Mouse (Mus musculus): ENCODE measurements around the gene Cgnl1. TPM values are rescaled to one million over a fixed set of nuclear protein-coding genes. Genes with fewer than 3 reads are reported as not detected.

The Cgnl1 gene
- polyA plus RNA-seq, 1 experiment from 2014 or later = 6.7 TPM

DNA sequence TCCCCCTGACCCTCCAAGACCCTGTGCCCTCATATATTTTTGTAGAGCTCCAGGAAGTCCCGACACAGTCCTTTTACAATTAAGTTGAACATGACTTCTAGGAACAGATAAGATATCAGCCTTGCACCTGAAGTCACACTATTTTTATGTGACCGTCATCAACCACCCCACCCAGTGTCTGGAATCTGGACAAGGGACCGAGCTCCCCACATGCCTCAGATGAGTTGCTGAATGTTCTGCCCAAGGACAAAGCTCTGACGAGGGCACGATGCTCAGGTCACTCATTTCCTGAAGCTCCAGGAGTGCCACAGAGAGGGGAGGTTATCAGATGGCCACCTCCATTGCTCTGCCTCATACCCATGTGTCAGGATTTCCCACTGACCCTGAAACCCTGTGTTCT, 100.7 kb downstream of the Cgnl1 start:
- Histone ChIP-seq H3K9me3 (ENCODE audit: control insufficient read depth, low read length) (no peaks in the 10 kb centered on the region), H3K27me3 (ENCODE audit: control insufficient read depth, insufficient read depth, low read length) (no peaks in the 10 kb centered on the region), H3K27ac (replicated peaks; ENCODE audit: low read depth, low read length) (no peak overlapping the region), H3K4me1 (ENCODE audit: control insufficient read depth, insufficient read depth, low read length) (no peaks in the 10 kb centered on the region), H3K4me2 (ENCODE audit: low read depth, severe bottlenecking) (no peak overlapping the region), H3K9ac (ENCODE audit: low read length) (no peak overlapping the region), H3K4me3 (ENCODE audit: low read depth, low read length) (no peak overlapping the region), H3K36me3 (ENCODE audit: control insufficient read depth, insufficient read depth, low read length) (no peaks in the 10 kb centered on the region)
- 60% methylated on average over 5 of the region's 5 CpGs for WGBS
- ATAC-seq (ENCODE audit: insufficient number of reproducible peaks, low FRiP score, low TSS enrichment, low read depth) = no peak
- no peak for DNase-seq (ENCODE audit: low spot score)

- Histone ChIP-seq H3K9ac (ENCODE audit: low read length) (no peak overlapping the region), H3K27me3 (ENCODE audit: control insufficient read depth, insufficient read depth, low read length) (no peaks in the 10 kb centered on the region), H3K4me2 (ENCODE audit: low read depth, severe bottlenecking) (no peak overlapping the region), H3K4me1 (ENCODE audit: control insufficient read depth, insufficient read depth, low read length) (peaks cover 8% of the 10 kb centered on the region; the same call in 1 of the 2 replicates), H3K27ac (replicated peaks; ENCODE audit: low read depth, low read length) (no peak overlapping the region), H3K4me3 (ENCODE audit: low read depth, low read length) (no peak overlapping the region), H3K36me3 (ENCODE audit: control insufficient read depth, insufficient read depth, low read length) (no peaks in the 10 kb centered on the region), H3K9me3 (ENCODE audit: control insufficient read depth, low read length) (no peaks in the 10 kb centered on the region)
- WGBS = 63% methylated on average over 5 of the region's 5 CpGs
- DNase-seq (ENCODE audit: low spot score) (no peak), ATAC-seq (ENCODE audit: insufficient number of reproducible peaks, low FRiP score, low TSS enrichment, low read depth) (no peak)
Observed at GRCm38 (mm10) chr9:71667616-71668015, 103.8 kb downstream of the Cgnl1 start.

- H3K4me3 ChIP-seq (ENCODE audit: low read depth, low read length) = no peak overlapping the region
- no peak overlapping the region; the same call in 1 of the 2 replicates for H3K27ac ChIP-seq (replicated peaks; ENCODE audit: low read depth, low read length)
- no peak overlapping the region for H3K9ac ChIP-seq (ENCODE audit: low read length)
- DNase-seq (ENCODE audit: low spot score) (no peak), ATAC-seq (ENCODE audit: insufficient number of reproducible peaks, low FRiP score, low TSS enrichment, low read depth) (no peak)
- H3K27me3 ChIP-seq (ENCODE audit: control insufficient read depth, insufficient read depth, low read length) = no peaks in the 10 kb centered on the region
- no peaks in the 10 kb centered on the region for H3K36me3 ChIP-seq (ENCODE audit: control insufficient read depth, insufficient read depth, low read length)
- H3K9me3 ChIP-seq (ENCODE audit: control insufficient read depth, low read length) = no peaks in the 10 kb centered on the region
- 74% methylated on average over 6 of the region's 6 CpGs for WGBS
- H3K4me2 ChIP-seq (ENCODE audit: low read depth, severe bottlenecking) = no peak overlapping the region
- peaks cover 8% of the 10 kb centered on the region; the same call in 1 of the 2 replicates for H3K4me1 ChIP-seq (ENCODE audit: control insufficient read depth, insufficient read depth, low read length)
Observed at GRCm38 (mm10) chr9:71666432-71666831, 105.0 kb downstream of the Cgnl1 start.

DNA sequence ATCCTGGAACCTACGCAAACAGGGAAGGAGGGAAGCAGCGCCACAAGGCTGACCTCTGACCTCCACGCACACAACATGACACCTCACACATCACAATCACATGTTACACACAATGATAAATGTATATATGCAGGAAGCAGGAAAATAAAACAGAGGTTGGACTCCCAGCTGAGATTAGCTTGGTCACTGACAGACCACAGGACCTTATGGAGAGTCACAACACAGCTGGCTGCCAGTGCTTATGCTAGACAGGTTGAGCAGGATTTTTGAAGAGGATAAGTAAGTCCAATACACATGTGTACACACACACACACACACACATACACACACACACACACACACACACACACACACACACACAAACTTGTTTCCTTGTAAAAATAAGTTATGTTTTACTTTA, 105.9 kb downstream of the Cgnl1 start:
- no peak overlapping the region for H3K9ac ChIP-seq (ENCODE audit: low read length)
- no peak overlapping the region for H3K27ac ChIP-seq (replicated peaks; ENCODE audit: low read depth, low read length)
- no peaks in the 10 kb centered on the region for H3K9me3 ChIP-seq (ENCODE audit: control insufficient read depth, low read length)
- WGBS = 79% methylated on average over 3 of the region's 3 CpGs
- peaks cover 12% of the 10 kb centered on the region; the same call in 1 of the 2 replicates for H3K4me1 ChIP-seq (ENCODE audit: control insufficient read depth, insufficient read depth, low read length)
- no peak for ATAC-seq (ENCODE audit: insufficient number of reproducible peaks, low FRiP score, low TSS enrichment, low read depth)
- no peak overlapping the region for H3K4me3 ChIP-seq (ENCODE audit: low read depth, low read length)
- DNase-seq (ENCODE audit: low spot score) = no peak
- no peaks in the 10 kb centered on the region for H3K27me3 ChIP-seq (ENCODE audit: control insufficient read depth, insufficient read depth, low read length)
- no peak overlapping the region for H3K4me2 ChIP-seq (ENCODE audit: low read depth, severe bottlenecking)
- H3K36me3 ChIP-seq (ENCODE audit: control insufficient read depth, insufficient read depth, low read length) = no peaks in the 10 kb centered on the region

DNA sequence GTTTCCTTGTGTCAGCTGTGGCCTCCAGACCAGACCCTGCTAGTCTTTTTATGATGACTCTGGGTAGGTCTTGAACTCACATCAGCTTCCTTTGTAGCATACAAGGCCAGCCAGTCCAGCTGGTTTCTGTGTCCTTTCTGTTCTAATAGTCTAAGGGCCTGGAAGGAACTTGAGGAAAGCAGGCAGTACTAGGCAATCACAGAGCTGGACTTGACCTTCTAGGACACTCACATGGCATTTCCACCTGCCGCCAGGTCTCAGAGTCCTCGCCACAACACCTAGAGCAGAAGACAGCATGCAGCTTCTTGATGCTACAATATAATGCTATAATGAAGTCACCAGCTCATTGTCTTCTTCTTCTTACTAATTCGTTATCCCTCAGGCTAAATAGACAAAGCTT, 106.5 kb downstream of the Cgnl1 start:
- no peak for ATAC-seq (ENCODE audit: insufficient number of reproducible peaks, low FRiP score, low TSS enrichment, low read depth)
- WGBS = 90% methylated on average over 3 of the region's 3 CpGs
- Histone ChIP-seq H3K4me1 (ENCODE audit: control insufficient read depth, insufficient read depth, low read length) (peaks cover 12% of the 10 kb centered on the region; the same call in 1 of the 2 replicates), H3K27ac (replicated peaks; ENCODE audit: low read depth, low read length) (no peak overlapping the region), H3K4me2 (ENCODE audit: low read depth, severe bottlenecking) (no peak overlapping the region), H3K27me3 (ENCODE audit: control insufficient read depth, insufficient read depth, low read length) (no peaks in the 10 kb centered on the region), H3K4me3 (ENCODE audit: low read depth, low read length) (no peak overlapping the region), H3K36me3 (ENCODE audit: control insufficient read depth, insufficient read depth, low read length) (no peaks in the 10 kb centered on the region), H3K9ac (ENCODE audit: low read length) (no peak overlapping the region), H3K9me3 (ENCODE audit: control insufficient read depth, low read length) (no peaks in the 10 kb centered on the region)
- DNase-seq (ENCODE audit: low spot score) = no peak

DNA sequence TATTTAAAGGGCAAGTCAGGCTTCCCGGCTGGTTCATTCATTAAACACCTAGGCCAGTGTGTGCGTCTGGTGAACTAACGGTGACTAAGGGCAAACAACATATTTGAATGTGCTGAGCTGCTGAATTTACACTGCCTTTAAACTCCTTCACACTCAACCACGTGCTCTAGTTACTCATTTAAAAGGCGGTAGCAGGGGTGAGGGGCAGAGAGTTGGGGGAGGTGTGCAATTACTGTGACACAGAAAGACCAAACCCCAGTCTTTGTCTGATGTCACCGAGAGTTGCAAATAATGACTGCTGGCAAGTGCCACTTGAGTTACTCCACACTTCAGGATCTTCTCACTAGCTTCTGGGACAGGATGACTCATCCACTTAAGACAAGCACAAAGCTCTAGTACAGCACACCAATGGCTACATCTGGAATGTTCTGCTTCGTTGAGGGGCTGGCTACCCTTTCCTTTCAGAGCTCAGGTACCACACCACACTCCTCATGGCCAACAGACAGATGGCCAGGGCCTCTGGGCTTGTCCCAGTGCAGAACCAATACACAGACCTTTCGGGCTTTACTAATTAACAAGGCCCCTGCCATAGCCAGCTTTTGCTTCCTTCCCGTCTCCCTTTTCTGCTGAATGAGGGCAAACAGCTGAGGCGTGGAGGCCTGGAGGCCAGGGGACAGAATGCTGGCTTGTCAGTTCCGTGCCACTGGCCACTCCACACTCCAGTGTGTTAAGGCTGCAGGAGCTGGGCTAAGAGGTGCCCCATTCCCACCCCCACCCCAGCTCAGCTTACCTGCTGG, 107.8 kb downstream of the Cgnl1 start:
- Histone ChIP-seq H3K27ac (replicated peaks; ENCODE audit: low read depth, low read length) (0 out of 2 replicates have a peak overlapping the region, but pooled peaks have one; percentile 8), H3K4me1 (ENCODE audit: control insufficient read depth, insufficient read depth, low read length) (peaks cover 12% of the 10 kb centered on the region; the same call in 1 of the 2 replicates), H3K9me3 (ENCODE audit: control insufficient read depth, low read length) (no peaks in the 10 kb centered on the region), H3K36me3 (ENCODE audit: control insufficient read depth, insufficient read depth, low read length) (no peaks in the 10 kb centered on the region), H3K4me3 (ENCODE audit: low read depth, low read length) (no peak overlapping the region), H3K9ac (ENCODE audit: low read length) (no peak overlapping the region), H3K4me2 (ENCODE audit: low read depth, severe bottlenecking) (no peak overlapping the region), H3K27me3 (ENCODE audit: control insufficient read depth, insufficient read depth, low read length) (no peaks in the 10 kb centered on the region)
- ATAC-seq (ENCODE audit: insufficient number of reproducible peaks, low FRiP score, low TSS enrichment, low read depth) (no peak), DNase-seq (ENCODE audit: low spot score) (no peak)
- 56% methylated on average over 11 of the region's 11 CpGs for WGBS

DNA sequence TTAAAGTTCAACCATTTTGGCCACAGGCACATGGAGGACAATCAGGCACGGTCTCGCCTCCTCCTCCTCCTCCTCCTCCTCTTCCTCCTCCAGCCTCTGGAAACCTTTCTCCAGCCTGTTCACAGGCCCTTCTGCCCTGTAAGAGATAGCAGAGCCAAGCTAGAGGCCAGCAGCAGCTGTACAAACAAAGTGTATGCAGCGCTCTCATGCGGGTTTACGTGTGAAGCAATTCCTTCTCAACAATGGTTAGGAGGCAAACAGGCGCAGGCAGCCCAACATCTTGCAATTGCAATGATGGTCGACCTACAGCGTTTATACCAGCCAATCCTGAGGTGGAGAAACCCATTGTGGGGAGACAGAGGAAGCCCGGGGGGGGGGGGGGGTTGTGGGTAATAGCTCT, 110.9 kb downstream of the Cgnl1 start:
- WGBS = 59% methylated on average over 9 of the region's 9 CpGs
- Histone ChIP-seq H3K36me3 (ENCODE audit: control insufficient read depth, insufficient read depth, low read length) (no peaks in the 10 kb centered on the region), H3K27ac (replicated peaks; ENCODE audit: low read depth, low read length) (no peak overlapping the region), H3K27me3 (ENCODE audit: control insufficient read depth, insufficient read depth, low read length) (no peaks in the 10 kb centered on the region), H3K4me3 (ENCODE audit: low read depth, low read length) (no peak overlapping the region), H3K4me2 (ENCODE audit: low read depth, severe bottlenecking) (no peak overlapping the region), H3K9me3 (ENCODE audit: control insufficient read depth, low read length) (0 out of 2 replicates have a peak, but pooled peaks cover 2% of the 10 kb centered on the region), H3K9ac (ENCODE audit: low read length) (no peak overlapping the region), H3K4me1 (ENCODE audit: control insufficient read depth, insufficient read depth, low read length) (peaks cover 12% of the 10 kb centered on the region; the same call in 1 of the 2 replicates)
- ATAC-seq (ENCODE audit: insufficient number of reproducible peaks, low FRiP score, low TSS enrichment, low read depth) (no peak), DNase-seq (ENCODE audit: low spot score) (no peak)

DNA sequence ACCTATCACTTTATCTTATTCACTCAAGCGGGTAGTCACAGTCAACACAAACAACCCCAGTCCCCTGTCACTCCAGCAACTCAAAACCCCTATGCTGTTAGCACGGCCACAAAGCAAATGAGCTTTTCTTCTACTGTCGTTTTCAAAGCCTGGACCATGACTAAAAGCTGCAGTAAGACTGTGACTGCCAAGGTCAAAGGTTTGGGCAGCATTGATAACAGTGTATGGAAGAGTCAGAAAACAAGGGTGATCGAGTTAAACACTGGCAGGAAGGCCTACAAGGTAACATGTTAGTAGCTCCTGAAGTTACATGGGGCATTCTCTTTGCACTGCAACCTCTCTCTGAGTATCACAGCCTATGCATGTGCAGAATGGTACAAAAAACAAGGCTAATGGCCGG, 111.7 kb downstream of the Cgnl1 start:
- Histone ChIP-seq H3K4me3 (ENCODE audit: low read depth, low read length) (no peak overlapping the region), H3K27ac (replicated peaks; ENCODE audit: low read depth, low read length) (no peak overlapping the region), H3K36me3 (ENCODE audit: control insufficient read depth, insufficient read depth, low read length) (no peaks in the 10 kb centered on the region), H3K9me3 (ENCODE audit: control insufficient read depth, low read length) (0 out of 2 replicates have a peak, but pooled peaks cover 2% of the 10 kb centered on the region), H3K4me1 (ENCODE audit: control insufficient read depth, insufficient read depth, low read length) (peaks cover 12% of the 10 kb centered on the region; the same call in 1 of the 2 replicates), H3K27me3 (ENCODE audit: control insufficient read depth, insufficient read depth, low read length) (no peaks in the 10 kb centered on the region), H3K4me2 (ENCODE audit: low read depth, severe bottlenecking) (no peak overlapping the region), H3K9ac (ENCODE audit: low read length) (no peak overlapping the region)
- 67% methylated on average over 5 of the region's 5 CpGs for WGBS
- DNase-seq (ENCODE audit: low spot score) (no peak), ATAC-seq (ENCODE audit: insufficient number of reproducible peaks, low FRiP score, low TSS enrichment, low read depth) (no peak)

Measured in limb, embryonic 11.5 days (tissue).